Mouse (Mus musculus) MN1 (cell line): ENCODE measurements around the gene Slc41a3.
A peak's percentile ranks its signal among the peaks of the same experiment; 100 is the strongest.

Source experiments
- DNase-seq: peaks from one replicate; pipeline ENCODE4 v3.0.0-alpha.2; 2016; ENCODE audit warnings: low spot score

Gene Slc41a3

DNA sequence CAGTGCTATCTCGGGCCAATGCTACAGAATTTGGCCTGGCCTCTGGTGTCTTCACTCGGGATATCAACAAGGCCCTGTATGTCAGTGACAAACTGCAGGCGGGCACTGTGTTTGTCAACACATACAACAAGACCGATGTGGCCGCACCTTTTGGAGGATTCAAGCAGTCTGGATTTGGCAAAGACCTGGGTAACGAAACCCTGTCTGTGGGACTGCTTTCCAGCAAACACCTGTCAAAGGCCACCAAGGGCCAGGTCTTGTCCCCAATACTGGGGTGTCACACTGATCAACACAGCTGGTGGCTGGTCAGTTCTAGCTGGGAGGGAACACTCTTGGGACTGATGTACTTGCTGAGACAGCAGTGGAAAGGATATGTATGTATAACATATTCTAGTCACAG is 6.3 kb upstream of the Slc41a3 start:
- DNase-seq, result no peak

- DNase-seq, result no peak
Observed at GRCm38 (mm10) chr6:90600351-90600750, 4.2 kb upstream of the Slc41a3 start.

- DNase-seq, result no peak
Observed at GRCm38 (mm10) chr6:90601736-90602135, 2.8 kb upstream of the Slc41a3 start.

GRCm38 (mm10) chr6:90602304-90602703 is 2.2 kb upstream of the Slc41a3 start:
- DNase-seq, result no peak

DNA sequence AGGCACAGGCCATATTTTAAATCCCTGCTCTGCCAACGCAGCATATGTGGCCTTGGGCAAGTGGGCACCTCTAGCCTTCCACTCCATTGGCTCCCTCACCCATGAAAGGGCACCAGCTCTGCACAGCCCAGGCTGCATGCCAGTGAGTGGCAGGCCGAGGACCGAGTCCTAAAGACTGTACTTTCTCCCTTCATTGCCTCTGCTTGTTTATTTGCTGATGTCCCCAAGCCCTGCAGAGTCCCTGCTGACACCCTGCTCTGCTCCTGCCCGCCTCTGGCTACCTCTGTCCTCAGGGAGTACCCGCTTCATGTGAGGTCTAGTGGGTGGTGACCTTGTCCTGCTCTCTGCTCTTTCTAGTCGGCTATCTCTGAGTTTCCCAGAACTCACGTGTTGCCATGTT is 1.4 kb upstream of the Slc41a3 start:
- DNase-seq, result no peak

DNA sequence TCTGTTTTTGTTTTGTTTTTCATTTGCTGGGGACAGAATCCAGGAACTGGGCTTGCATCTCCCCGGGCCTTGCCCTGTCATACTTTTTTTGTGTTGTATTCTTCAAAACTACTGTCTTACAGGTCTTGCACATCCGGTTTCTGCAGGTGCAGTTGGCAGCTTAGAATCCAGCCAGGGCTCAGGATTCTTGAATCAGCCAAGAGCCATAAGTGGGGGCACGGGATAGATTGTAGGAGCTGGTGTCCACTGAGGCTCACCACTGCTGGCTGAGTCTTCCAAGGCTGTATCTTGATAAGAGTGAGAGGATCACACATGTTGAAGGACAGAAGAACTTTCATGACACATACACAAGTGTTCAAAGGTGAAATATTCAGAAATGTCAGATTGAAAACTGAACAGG is 395 bp upstream of the Slc41a3 start:
- no peak for DNase-seq

DNA sequence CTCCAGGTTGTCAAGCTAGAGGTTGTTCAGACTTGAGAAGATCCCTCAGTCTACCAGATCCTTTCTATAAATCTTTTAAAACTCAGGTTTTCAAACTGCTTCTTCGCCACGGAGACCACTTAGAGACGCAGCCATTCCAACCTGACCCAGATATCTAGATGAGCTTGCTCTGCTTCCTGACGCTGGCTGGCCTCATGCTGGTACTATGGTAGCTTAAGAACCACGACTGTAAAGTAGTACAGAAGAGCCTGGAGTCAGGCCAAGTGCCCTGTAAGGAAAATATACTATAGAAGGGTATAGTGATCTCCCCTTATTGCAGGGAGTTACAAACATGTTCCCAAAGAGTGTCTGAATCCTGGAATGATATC is 757 bp downstream of the Slc41a3 start:
- DNase-seq, result no peak

- peak; percentile 56 for DNase-seq
Observed at GRCm38 (mm10) chr6:90606538-90606937, 2.0 kb downstream of the Slc41a3 start.

- peak; percentile 47 for DNase-seq
Observed at GRCm38 (mm10) chr6:90607196-90607595, 2.7 kb downstream of the Slc41a3 start.

DNA sequence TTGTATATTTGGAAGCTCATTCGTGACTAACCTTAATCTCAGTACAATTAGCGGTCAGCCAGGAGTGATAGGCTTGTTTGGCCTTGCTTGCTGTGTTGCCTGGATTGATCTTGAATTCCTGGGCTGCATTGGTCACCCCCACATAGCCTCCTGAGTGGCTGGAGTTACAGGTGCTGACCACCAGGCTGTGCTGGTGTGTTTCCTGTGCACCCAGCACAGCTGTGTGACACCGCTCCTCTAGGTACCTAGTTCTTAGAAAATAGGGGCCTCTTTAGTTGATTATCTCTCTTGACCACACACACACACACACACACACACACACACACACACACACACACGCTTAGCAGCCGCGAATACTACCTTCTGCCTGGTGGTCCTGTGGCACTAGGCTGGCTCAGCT is 3.7 kb downstream of the Slc41a3 start:
- DNase-seq, result peak; percentile 28

DNA sequence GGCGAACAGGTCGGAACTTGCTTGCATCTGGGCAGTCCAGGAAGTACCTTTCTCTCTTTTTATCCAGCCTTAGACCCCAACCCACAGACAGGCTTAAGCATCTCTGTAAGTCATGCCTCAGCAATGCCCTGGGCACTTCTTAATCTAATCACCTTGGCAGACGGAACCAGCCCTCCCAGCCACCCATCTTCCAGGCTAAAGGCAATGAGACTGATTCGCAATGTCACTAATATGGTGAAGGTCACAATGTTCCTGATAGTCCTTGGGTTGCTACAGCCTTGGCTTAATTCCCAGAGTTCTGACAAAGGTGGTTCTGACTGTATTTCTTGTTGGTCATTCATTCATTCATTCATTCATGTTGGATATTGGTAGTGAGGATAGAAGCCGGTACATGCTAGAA is 5.7 kb downstream of the Slc41a3 start:
- no peak for DNase-seq

DNA sequence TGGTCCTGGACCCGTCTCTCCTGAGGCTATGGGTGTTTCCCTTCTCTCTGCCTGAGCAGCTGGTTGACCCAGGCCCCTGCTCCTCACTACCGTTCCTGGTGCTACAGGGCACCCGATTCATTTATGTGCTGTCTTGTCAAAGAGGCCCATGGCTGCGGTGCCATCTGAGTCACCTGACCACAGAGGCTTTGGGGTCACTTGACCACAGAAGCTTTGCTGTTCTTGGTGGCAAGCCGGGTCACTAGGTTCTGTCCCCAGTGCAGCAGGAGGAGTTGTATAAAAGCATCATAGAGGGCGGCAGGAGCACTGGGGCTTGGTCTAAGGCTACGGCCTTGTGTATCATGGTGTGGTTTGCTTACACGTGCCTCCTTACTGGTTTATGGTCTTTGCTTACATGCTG is 8.8 kb downstream of the Slc41a3 start:
- DNase-seq, result no peak

DNA sequence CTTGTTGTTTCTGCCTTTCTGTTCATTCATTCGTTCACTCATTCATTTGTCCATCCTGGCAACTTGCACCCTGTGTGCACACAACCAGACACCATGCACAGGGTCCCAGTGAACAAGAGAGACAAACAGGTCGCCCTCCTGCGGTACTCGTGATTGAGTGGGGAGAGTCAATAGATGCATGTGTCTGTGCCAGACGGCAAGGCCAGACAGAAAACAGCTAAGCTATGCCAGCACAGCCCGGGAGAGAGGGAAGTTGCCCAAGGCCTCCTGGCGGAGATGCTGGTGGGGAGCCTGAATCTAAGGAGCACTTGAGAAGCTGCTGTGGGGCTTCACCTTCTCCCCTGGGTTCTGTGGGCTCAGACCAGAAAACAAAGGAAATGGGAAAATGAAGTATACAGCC is 10.8 kb downstream of the Slc41a3 start:
- no peak for DNase-seq

- DNase-seq, result no peak
Observed at GRCm38 (mm10) chr6:90615991-90616390, 11.5 kb downstream of the Slc41a3 start.

DNA sequence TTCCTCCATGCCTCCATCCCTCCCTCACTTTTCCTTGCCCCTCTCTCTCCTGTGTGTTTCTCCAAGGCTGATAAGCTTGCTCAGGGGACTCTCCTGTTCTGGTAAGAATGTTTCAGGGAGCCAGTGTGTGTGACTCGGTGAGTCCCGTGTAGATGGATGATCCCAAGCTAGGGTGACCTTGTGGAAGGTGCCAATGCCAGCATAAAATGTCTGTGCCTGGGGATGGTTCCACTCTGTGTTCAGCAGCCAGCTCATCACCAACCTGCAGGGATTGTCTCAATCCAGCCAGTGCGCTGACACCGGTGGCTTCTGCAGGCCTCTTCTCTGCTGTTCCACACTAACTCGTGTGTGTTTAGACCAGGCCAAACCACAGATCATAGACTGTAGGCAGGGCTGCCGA is 12.0 kb downstream of the Slc41a3 start:
- no peak for DNase-seq

DNA sequence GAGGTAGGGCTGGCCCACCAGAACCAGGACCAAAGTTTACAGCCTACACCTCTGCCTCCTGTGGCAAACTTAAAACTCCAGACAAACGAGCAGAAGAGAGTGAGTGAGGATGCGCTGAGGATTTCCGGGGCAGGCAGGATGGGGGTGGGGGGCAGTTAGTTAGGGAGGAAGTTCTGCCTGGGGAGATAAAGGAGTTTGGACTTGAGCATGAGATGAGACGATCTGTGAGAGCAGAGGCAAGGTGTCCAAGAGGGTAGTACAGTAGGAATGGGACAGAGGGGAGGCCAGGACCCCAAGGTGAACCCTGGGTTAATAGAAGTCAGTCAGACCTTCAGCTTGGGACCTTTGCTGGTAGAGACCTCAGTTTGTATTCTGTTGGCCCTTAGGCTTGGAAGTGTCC is 13.7 kb downstream of the Slc41a3 start:
- no peak for DNase-seq

- DNase-seq, result peak; percentile 27
Observed at GRCm38 (mm10) chr6:90618821-90619636, 14.5 kb downstream of the Slc41a3 start.

DNA sequence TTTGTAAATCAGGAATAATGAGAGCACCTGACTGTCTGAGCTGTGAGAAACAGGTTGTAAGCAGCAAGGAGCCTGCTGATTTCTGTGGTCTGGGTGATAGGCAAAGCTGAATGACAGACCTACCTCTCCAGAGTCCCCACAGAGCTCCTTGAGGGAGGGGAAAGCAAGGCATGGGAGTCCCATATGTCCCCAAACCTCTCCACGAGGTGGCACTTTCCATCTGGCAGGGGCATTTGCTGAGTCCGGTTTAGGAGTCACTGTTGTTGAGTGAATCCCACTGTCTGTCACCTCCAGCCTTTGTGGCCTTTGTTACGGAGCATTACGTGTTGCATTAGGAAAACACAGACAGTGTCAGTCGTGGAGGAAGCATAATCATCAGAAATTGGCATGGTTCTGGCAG is 15.4 kb downstream of the Slc41a3 start:
- DNase-seq, result no peak

- DNase-seq, result no peak
Observed at GRCm38 (mm10) chr6:90620791-90621583, 16.5 kb downstream of the Slc41a3 start.

DNA sequence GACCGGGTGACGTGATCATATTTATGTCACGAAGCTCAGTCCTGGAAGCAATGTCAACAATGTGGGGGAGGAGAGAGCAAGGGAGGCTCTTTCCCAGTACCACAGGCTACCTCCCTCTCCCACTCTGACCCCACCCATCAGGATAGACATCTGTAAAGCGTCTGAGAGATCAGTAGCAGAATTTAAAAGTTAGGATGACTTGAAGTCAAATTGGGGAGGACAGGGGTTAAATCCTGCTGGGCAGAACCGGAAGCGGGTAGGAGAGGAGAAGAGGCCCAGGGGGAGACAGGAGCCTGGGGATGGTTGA is 17.0 kb downstream of the Slc41a3 start:
- no peak for DNase-seq

GRCm38 (mm10) chr6:90622758-90623455 is 18.4 kb downstream of the Slc41a3 start:
- no peak for DNase-seq

GRCm38 (mm10) chr6:90623456-90623836 is 18.9 kb downstream of the Slc41a3 start:
- DNase-seq, result no peak

DNA sequence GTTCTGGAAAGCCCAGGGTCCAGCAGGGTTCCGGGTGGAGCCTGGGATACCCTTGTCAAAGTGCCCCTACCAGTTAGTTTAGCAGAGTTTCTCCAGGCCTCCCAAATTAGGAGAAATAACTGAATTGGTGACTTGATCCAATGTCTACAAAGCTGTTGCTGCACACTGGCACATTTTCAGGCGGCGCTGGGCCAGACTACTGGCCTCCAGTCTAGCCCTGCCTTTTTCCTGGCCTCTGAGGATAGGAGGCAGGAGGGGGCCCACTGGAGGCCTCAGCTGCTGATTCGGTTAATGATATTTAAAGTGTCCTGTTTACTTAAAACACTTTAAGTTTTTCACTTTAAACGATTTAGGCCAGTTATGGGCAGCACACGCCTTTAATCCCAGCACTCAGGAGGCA is 19.7 kb downstream of the Slc41a3 start:
- no peak for DNase-seq
